Mouse (Mus musculus) thymus, adult 18-20 months (tissue): Measurements from ENCODE around the gene Zfp94.

Source experiments
- DNase-seq, 2 experiments: peaks; one replicate each; pipeline ENCODE4 v3.0.0; 2022; ENCODE audit warnings: mixed read lengths in 2 of 2

Zfp94 gene

GRCm38 (mm10) chr7:24271191-24271590 is 45.3 kb downstream of the Zfp94 start:
- DNase-seq: no peak

- DNase-seq: peak; percentile 62 to 74
Observed at GRCm38 (mm10) chr7:24270288-24270672, 46.2 kb downstream of the Zfp94 start, which contains the start of gene Zfp93. Gene Zfp93, plus strand, starts transcription at chr7:24270420.

- no peak for DNase-seq
Observed at GRCm38 (mm10) chr7:24269667-24270287, 46.7 kb downstream of the Zfp94 start.

GRCm38 (mm10) chr7:24269256-24269655 is 47.2 kb downstream of the Zfp94 start:
- DNase-seq: no peak

- peak in 1 of 2 experiments; percentile 23 for DNase-seq
Observed at GRCm38 (mm10) chr7:24268176-24269155, 48.0 kb downstream of the Zfp94 start.

- DNase-seq: no peak
Observed at GRCm38 (mm10) chr7:24260000-24260312, 56.5 kb downstream of the Zfp94 start.

- DNase-seq: no peak
Observed at GRCm38 (mm10) chr7:24259306-24259999, 57.0 kb downstream of the Zfp94 start.

GRCm38 (mm10) chr7:24254633-24255474 is 61.6 kb downstream of the Zfp94 start, which contains the start of gene Zfp108:
Gene Zfp108, plus strand, starts transcription at chr7:24254794.
- DNase-seq: peak; percentile 26 to 54

GRCm38 (mm10) chr7:24253779-24254615 is 62.5 kb downstream of the Zfp94 start:
- no peak for DNase-seq
